Mouse (Mus musculus): ENCODE measurements around the gene Kcng1.

- TF ChIP-seq CTCF (IDR thresholded peaks at IDR 0.05; ENCODE audit: insufficient read depth, low read depth, low read length) (no peak), POLR2A (IDR thresholded peaks at IDR 0.05; ENCODE audit: insufficient read depth, low read depth, low read length) (no peak)
These were observed 22.5 kb downstream of the Kcng1 start for GRCm38 (mm10) chr2:168259046-168259445.
